Mouse (Mus musculus) lung, postnatal 0 days (tissue): ENCODE data around the gene Ensa. TPM values are rescaled to one million over a fixed set of nuclear protein-coding genes. Genes with fewer than 3 reads are reported as not detected.

ENCODE experiments used
- ATAC-seq: fragments of 200-750 bp; cut with Nextera tagmentation; 2 replicates; pipeline ENCODE4 v1.8.0; 2017; ENCODE audit warnings: moderate library complexity
- DNase-seq: peaks from one replicate; pipeline ENCODE4 v3.0.0-alpha.2; 2016; ENCODE audit warnings: low spot score
- H3K27ac ChIP-seq: fragments of 300-500 bp; sonication (generic); 2 replicates; pipeline ENCODE4 v1.5.1; 2014; ENCODE audit warnings: antibody characterized with exemption, mild to moderate bottlenecking, low read length, mixed read lengths
- H3K27me3 ChIP-seq: fragments of 300-500 bp; sonication (generic); replicated peaks from 2 replicates; pipeline ENCODE4 v1.6.1; 2014; ENCODE audit warnings: low read length, mixed read lengths; ENCODE audit not compliant: insufficient read depth
- H3K36me3 ChIP-seq: fragments of 300-500 bp; sonication (generic); 2 replicates; pipeline ENCODE4 v1.6.1; 2014; ENCODE audit warnings: low read length, mixed read lengths; ENCODE audit not compliant: insufficient read depth
- H3K4me1 ChIP-seq: fragments of 300-500 bp; sonication (generic); 2 replicates; pipeline ENCODE4 v1.6.1; 2014; ENCODE audit warnings: antibody characterized with exemption, low read depth, low read length, mixed read lengths; ENCODE audit not compliant: insufficient read depth
- H3K4me2 ChIP-seq: fragments of 300-500 bp; sonication (generic); replicated peaks from 2 replicates; pipeline ENCODE4 v1.6.1; 2014; ENCODE audit warnings: low read depth, mild to moderate bottlenecking, low read length, moderate library complexity, mixed read lengths
- H3K4me3 ChIP-seq: fragments of 300-500 bp; sonication (generic); 2 replicates; pipeline ENCODE4 v1.5.1; 2014; ENCODE audit warnings: low read depth, low read length
- H3K9ac ChIP-seq: fragments of 300-500 bp; sonication (generic); replicated peaks from 2 replicates; pipeline ENCODE4 v1.6.1; 2014; ENCODE audit warnings: low read depth, mild to moderate bottlenecking
- H3K9me3 ChIP-seq: fragments of 300-500 bp; sonication (generic); 2 replicates; pipeline ENCODE4 v1.6.1; 2016; ENCODE audit warnings: low read length, mixed read lengths
- CTCF ChIP-seq: IDR thresholded peaks from 2 replicates; pipeline ENCODE4 v1.5.1; 2016; ENCODE audit warnings: antibody characterized with exemption, mild to moderate bottlenecking
- EP300 ChIP-seq: IDR thresholded peaks from 2 replicates; pipeline ENCODE4 v1.6.1; 2016; ENCODE audit warnings: antibody characterized with exemption, mild to moderate bottlenecking, control low read depth
- WGBS: fragments of 180-500 bp; shearing (Covaris S2); extraction: QIAGEN DNeasy Blood & Tissue Kit; methylation state at CpG from one replicate; pipeline ENCODE4 v1.1.7; 2014; 5-methylcytosine and 5-hydroxymethylcytosine counted together
- polyA plus RNA-seq: library from polyadenylated mRNA; unstranded; fragments of >200 nt; fragmentation: Nextera tagmentation; extraction: Ambion mirVana; gene quantifications from 2 replicates; pipeline ENCODE4 v1.2.1, GENCODE M21; 2015

Ensa gene
- polyA plus RNA-seq, 1 experiment from 2014 or later = 52.0 TPM

DNA sequence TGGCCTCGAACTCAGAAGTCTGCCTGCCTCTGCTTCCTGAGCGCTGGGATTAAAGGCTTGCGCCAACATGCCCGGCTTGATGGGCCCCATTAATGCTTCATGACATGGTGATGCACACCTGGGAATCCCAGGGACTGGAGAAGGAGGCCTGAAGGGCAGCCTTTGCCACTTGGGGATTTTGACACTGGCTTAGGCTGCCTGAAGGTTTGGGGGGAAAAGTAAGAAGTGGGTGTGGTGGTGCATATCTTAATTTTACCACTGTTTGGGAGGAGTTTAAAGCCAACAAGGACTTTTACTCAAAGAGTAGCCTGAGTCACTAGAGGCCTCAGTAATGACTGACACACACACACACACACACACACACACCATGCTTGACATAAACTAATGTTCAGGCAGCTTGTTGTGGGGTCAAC lies 40.2 kb downstream of the Ensa start:
- Histone ChIP-seq H3K27me3 (no peaks in the 10 kb centered on the region), H3K4me3 (no peak overlapping the region), H3K36me3 (peaks cover 26% of the 10 kb centered on the region; the same call in 1 of the 2 replicates), H3K4me1 (peaks cover 58% of the 10 kb centered on the region), H3K9ac (no peak overlapping the region), H3K27ac (peak overlapping the region; percentile 90), H3K4me2 (no peak overlapping the region), H3K9me3 (no peaks in the 10 kb centered on the region)
- DNase-seq = peak; percentile 23
- TF ChIP-seq CTCF (no peak), EP300 (no peak)
- 88% methylated on average over 4 of the region's 4 CpGs for WGBS
- no peak for ATAC-seq

DNA sequence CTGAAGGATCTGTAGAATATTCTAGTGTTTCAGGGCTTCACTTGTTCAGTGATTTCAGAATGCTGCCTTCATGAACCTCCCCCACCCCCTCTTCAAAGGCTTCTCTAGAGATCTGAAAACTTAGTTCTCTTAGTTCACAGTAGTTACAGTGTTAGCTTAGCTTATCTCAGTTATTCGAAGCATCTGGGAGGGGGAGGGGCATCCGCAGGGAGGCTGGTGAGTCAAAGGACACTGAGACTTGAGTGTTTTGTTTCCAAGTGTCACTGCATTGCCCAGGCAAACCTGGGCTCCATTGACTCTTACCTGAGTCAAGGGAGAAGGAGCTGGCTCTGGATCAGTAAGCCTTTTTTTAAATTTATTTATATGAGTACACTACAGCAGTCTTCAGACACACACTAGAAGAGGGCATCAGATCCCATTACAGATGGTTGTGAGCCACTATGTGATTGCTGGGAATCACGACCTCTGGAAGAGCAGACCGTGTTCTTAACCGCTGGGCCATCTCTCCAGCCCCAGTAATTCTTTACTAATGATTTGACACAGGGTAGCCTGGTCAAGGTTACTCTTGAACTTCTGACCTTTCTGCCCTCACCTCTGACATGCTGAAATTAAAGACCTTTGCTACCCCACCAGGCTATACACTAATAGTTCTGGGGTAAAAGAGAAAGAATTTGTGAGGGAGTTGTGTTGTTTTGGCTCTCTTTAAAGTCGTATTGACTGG lies 41.5 kb downstream of the Ensa start:
- Histone ChIP-seq H3K27me3 (no peaks in the 10 kb centered on the region), H3K4me2 (0 out of 2 replicates have a peak overlapping the region, but pooled peaks have one; percentile 3), H3K27ac (peak overlapping the region; percentile 90), H3K9ac (no peak overlapping the region), H3K36me3 (peaks cover 18% of the 10 kb centered on the region; the same call in 1 of the 2 replicates), H3K4me1 (peaks cover 59% of the 10 kb centered on the region), H3K9me3 (no peaks in the 10 kb centered on the region), H3K4me3 (no peak overlapping the region)
- ATAC-seq (peak; percentile 74), DNase-seq (peak; percentile 96)
- 21% methylated on average over 6 of the region's 6 CpGs for WGBS
- TF ChIP-seq CTCF (no peak), EP300 (peak; percentile 99)

GRCm38 (mm10) chr3:95667521-95667920 lies 42.7 kb downstream of the Ensa start:
- Histone ChIP-seq H3K4me3 (no peak overlapping the region), H3K27ac (peak overlapping the region; percentile 90), H3K9me3 (no peaks in the 10 kb centered on the region), H3K27me3 (no peaks in the 10 kb centered on the region), H3K4me2 (peak overlapping the region; percentile 3), H3K4me1 (peaks cover 63% of the 10 kb centered on the region), H3K9ac (peak overlapping the region; percentile 6), H3K36me3 (peaks cover 11% of the 10 kb centered on the region; the same call in 1 of the 2 replicates)
- WGBS = 24% methylated on average over 4 of the region's 4 CpGs
- TF ChIP-seq EP300 = no peak
- TF ChIP-seq CTCF = no peak
- DNase-seq = no peak
- ATAC-seq = no peak

DNA sequence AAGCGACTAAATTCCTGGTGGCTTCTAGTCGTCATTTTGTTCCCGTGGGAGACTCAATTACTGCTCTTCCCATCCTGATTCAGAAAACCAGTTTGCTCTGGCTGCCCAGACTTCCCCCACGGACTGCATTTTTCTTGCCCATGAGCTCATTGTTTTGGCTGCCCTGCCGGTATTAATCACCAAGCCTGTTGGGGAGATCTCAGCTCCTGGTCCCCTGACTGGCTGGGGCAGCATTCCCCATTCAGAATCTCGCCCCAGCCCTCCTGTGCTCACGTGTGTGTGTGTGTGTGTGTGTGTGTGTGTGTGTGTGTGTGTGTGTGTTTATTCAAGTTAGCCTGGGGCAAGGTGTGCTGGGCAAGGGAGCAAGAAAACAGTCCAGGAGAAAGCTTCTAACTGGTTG lies 43.2 kb downstream of the Ensa start:
- Histone ChIP-seq H3K9me3 (no peaks in the 10 kb centered on the region), H3K27ac (peak overlapping the region; percentile 90), H3K4me1 (peaks cover 63% of the 10 kb centered on the region), H3K9ac (peak overlapping the region; percentile 6), H3K4me2 (peak overlapping the region; percentile 3), H3K36me3 (peaks cover 7% of the 10 kb centered on the region; the same call in 1 of the 2 replicates), H3K4me3 (no peak overlapping the region), H3K27me3 (no peaks in the 10 kb centered on the region)
- TF ChIP-seq EP300 = peak; percentile 86
- no peak for TF ChIP-seq CTCF
- ATAC-seq (peak; percentile 73), DNase-seq (peak; percentile 96)
- 16% methylated on average over 7 of the region's 7 CpGs for WGBS

DNA sequence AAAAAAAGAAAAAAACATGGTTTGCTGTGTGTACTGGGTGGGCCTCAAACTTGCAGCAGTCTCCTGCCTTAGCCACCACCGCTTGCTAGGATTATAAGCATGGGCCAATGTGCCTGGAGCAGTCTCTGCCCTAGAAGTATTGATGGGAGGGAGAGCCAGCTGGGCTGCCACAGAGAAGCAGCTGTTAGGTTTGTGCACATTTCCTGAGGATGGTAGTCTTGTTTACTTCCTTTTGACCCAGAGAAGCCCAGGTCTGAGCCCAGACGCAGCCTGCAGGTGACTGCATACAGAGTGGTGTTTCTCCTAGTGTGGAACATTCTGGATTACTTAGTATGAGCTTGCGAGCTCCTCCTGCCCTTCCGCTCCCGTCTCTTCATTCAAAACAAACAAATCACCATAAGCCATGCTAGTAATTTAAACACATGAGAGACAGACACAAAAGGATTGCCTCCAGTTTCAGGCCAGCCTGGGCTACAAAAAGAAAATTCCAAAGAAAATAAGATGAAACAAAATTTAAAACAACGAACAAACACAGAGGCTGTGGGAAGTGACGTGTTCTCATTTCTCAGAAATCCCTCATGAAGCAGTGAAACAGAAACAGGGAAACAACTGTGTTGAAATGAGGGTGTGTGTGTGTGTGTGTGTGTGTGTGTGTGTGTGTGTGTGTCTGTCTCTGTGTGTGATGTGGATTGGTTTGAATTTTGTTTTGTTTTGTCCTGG lies 44.0 kb downstream of the Ensa start:
- TF ChIP-seq EP300 (peak; percentile 34; the same call in 1 of the 2 replicates), CTCF (no peak)
- H3K4me2 ChIP-seq = peak overlapping the region; percentile 3; the same call in 1 of the 2 replicates
- DNase-seq = peak; percentile 63

DNA sequence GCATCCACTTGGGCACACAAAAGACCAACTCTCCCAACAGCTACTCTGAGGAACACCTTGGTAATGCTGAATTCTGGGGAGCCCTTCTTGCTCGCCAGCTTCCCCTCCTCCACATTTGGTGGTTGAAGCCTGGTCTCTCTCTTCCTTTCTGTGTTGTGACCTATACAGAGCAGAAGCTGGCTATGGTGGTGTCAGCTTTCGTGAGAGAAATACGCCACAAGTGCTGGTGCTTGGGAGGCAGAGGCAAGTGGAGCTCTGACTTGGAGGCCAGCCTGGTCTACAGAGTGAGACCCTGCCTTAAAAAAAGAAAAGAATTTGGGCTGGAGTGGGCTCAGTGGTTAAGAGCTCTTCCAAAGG lies 44.5 kb downstream of the Ensa start:
- DNase-seq (no peak), ATAC-seq (no peak)
- H3K9me3 ChIP-seq = no peaks in the 10 kb centered on the region
- peak overlapping the region; percentile 90 for H3K27ac ChIP-seq
- no peak overlapping the region for H3K4me3 ChIP-seq
- 89% methylated on average over 3 of the region's 3 CpGs for WGBS
- TF ChIP-seq CTCF = no peak
- TF ChIP-seq EP300 = no peak
- no peaks in the 10 kb centered on the region for H3K36me3 ChIP-seq
- H3K4me1 ChIP-seq = peaks cover 61% of the 10 kb centered on the region
- no peak overlapping the region for H3K4me2 ChIP-seq
- H3K27me3 ChIP-seq = no peaks in the 10 kb centered on the region
- H3K9ac ChIP-seq = no peak overlapping the region

More for the DNA sequence above, 44.0 kb downstream of the Ensa start:
- Histone ChIP-seq H3K9me3 (no peaks in the 10 kb centered on the region), H3K27me3 (no peaks in the 10 kb centered on the region), H3K4me3 (no peak overlapping the region), H3K27ac (peak overlapping the region; percentile 90), H3K4me1 (peaks cover 64% of the 10 kb centered on the region), H3K36me3 (0 out of 2 replicates have a peak, but pooled peaks cover under 1% of the 10 kb centered on the region), H3K9ac (peak overlapping the region; percentile 6; the same call in 1 of the 2 replicates)
- WGBS = 26% methylated on average over 7 of the region's 7 CpGs
- ATAC-seq = no peak
